Mouse (Mus musculus) embryonic facial prominence, embryonic 12.5 days (tissue): ENCODE data around the gene Lrrc30. TPM values are rescaled to one million over a fixed set of nuclear protein-coding genes. Genes with fewer than 3 reads are reported as not detected.
A peak's percentile ranks its signal among the peaks of the same experiment; 100 is the strongest.

Source experiments
- ATAC-seq: fragments of 200-750 bp; cut with Nextera tagmentation; 2 replicates; pipeline ENCODE4 v1.8.0; 2017; ENCODE audit not compliant: insufficient number of reproducible peaks, insufficient read depth, low FRiP score, low TSS enrichment
- H3K27ac ChIP-seq: fragments of 300-500 bp; sonication (generic); 2 replicates; pipeline ENCODE4 v1.5.1; 2016; ENCODE audit warnings: mild to moderate bottlenecking
- H3K27me3 ChIP-seq: fragments of 300-500 bp; sonication (generic); 2 replicates; pipeline ENCODE4 v1.6.1; 2016; ENCODE audit warnings: mild to moderate bottlenecking, moderate library complexity
- H3K36me3 ChIP-seq: fragments of 300-500 bp; sonication (generic); 2 replicates; pipeline ENCODE4 v1.6.1; 2016; ENCODE audit warnings: mild to moderate bottlenecking
- H3K4me1 ChIP-seq: fragments of 300-500 bp; sonication (generic); 2 replicates; pipeline ENCODE4 v1.6.1; 2016
- H3K4me2 ChIP-seq: fragments of 300-500 bp; sonication (generic); replicated peaks from 2 replicates; pipeline ENCODE4 v1.6.1; 2016; ENCODE audit warnings: mild to moderate bottlenecking, moderate library complexity
- H3K4me3 ChIP-seq: fragments of 300-500 bp; sonication (generic); 2 replicates; pipeline ENCODE4 v1.5.1; 2016; ENCODE audit warnings: mild to moderate bottlenecking
- H3K9ac ChIP-seq: fragments of 300-500 bp; sonication (generic); 2 replicates; pipeline ENCODE4 v1.6.1; 2016; ENCODE audit warnings: mild to moderate bottlenecking, moderate library complexity
- H3K9me3 ChIP-seq: fragments of 300-500 bp; sonication (generic); 2 replicates; pipeline ENCODE4 v1.6.1; 2016; ENCODE audit warnings: mild to moderate bottlenecking, moderate library complexity
- WGBS: fragments of 180-500 bp; shearing (Covaris S2); methylation state at CpG from one replicate; pipeline ENCODE4 v1.1.7; 2016; 5-methylcytosine and 5-hydroxymethylcytosine counted together
- polyA plus RNA-seq: library from polyadenylated mRNA; unstranded; fragments of >200 nt; fragmentation: Nextera tagmentation; extraction: Ambion mirVana; gene quantifications from 2 replicates; pipeline ENCODE4 v1.2.1, GENCODE M21; 2016

The Lrrc30 gene
- polyA plus RNA-seq, 1 experiment from 2014 or later: 0.15 TPM

DNA sequence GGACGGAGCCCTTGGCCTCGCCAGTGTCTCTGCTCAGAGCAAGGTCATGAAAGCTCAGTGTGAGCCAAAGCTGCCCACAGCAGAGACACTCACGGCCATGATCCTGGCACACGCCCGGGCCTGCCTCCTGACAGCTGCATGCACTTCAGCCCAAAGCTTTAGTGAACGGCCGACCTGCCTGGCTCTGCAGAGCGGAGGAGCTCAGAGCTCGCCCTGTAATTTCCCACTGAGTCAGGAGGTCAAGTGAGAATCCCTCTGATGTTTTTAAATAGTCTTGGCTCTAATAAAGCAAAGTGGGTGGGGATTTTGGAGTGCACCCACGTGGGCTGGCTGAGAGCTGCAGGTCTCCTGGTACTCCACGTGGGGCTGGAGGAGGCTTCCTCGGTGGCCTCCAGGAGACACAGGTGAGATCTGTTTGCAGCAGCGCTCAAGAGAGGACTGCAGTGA lies 3.3 kb downstream of the Lrrc30 start:
- H3K4me2 ChIP-seq: no peak overlapping the region
- H3K27ac ChIP-seq: no peak overlapping the region
- 32% methylated on average over 13 of the region's 13 CpGs for WGBS

GRCm38 (mm10) chr17:67628475-67628874 lies 4.0 kb downstream of the Lrrc30 start:
- Histone ChIP-seq H3K4me2 (no peak overlapping the region), H3K4me3 (no peak overlapping the region), H3K27me3 (0 out of 2 replicates have a peak, but pooled peaks cover 5% of the 10 kb centered on the region), H3K27ac (no peak overlapping the region), H3K9ac (no peak overlapping the region), H3K36me3 (no peaks in the 10 kb centered on the region), H3K4me1 (peaks cover 12% of the 10 kb centered on the region), H3K9me3 (no peaks in the 10 kb centered on the region)
- ATAC-seq: no peak
- 86% methylated on average over 15 of the region's 15 CpGs for WGBS

More for the DNA sequence above, 3.3 kb downstream of the Lrrc30 start:
- H3K4me3 ChIP-seq: no peak overlapping the region
- ATAC-seq: peak; percentile 52; the same call in 1 of the 2 replicates
- peaks cover 8% of the 10 kb centered on the region for H3K4me1 ChIP-seq
- H3K9ac ChIP-seq: no peak overlapping the region
- H3K9me3 ChIP-seq: no peaks in the 10 kb centered on the region
- H3K27me3 ChIP-seq: 0 out of 2 replicates have a peak, but pooled peaks cover 5% of the 10 kb centered on the region
- H3K36me3 ChIP-seq: no peaks in the 10 kb centered on the region

- Histone ChIP-seq H3K4me3 (no peak overlapping the region), H3K4me2 (no peak overlapping the region), H3K4me1 (peaks cover 14% of the 10 kb centered on the region), H3K27me3 (no peaks in the 10 kb centered on the region), H3K9ac (no peak overlapping the region), H3K27ac (no peak overlapping the region), H3K9me3 (no peaks in the 10 kb centered on the region), H3K36me3 (no peaks in the 10 kb centered on the region)
- ATAC-seq: no peak
- 86% methylated on average over 5 of the region's 5 CpGs for whole genome bisulfite sequencing
Observed at GRCm38 (mm10) chr17:67625431-67625830, 7.1 kb downstream of the Lrrc30 start.

GRCm38 (mm10) chr17:67619001-67619400 lies 13.5 kb downstream of the Lrrc30 start:
- no peaks in the 10 kb centered on the region for H3K36me3 ChIP-seq
- peaks cover 6% of the 10 kb centered on the region; the same call in 1 of the 2 replicates for H3K4me1 ChIP-seq
- H3K4me3 ChIP-seq: no peak overlapping the region
- H3K4me2 ChIP-seq: no peak overlapping the region
- WGBS: 70% methylated on average over 7 of the region's 7 CpGs
- H3K27me3 ChIP-seq: no peaks in the 10 kb centered on the region; the same call in 1 of the 2 replicates
- H3K9ac ChIP-seq: no peak overlapping the region
- no peak for ATAC-seq
- no peak overlapping the region for H3K27ac ChIP-seq
- H3K9me3 ChIP-seq: no peaks in the 10 kb centered on the region

- 72% methylated on average over 4 of the region's 5 CpGs for WGBS
- Histone ChIP-seq H3K27ac (no peak overlapping the region), H3K27me3 (no peaks in the 10 kb centered on the region), H3K4me2 (no peak overlapping the region), H3K4me3 (no peak overlapping the region), H3K9me3 (no peaks in the 10 kb centered on the region), H3K36me3 (no peaks in the 10 kb centered on the region), H3K4me1 (no peaks in the 10 kb centered on the region), H3K9ac (no peak overlapping the region)
- ATAC-seq: no peak
Observed at GRCm38 (mm10) chr17:67614381-67614780, 18.1 kb downstream of the Lrrc30 start.

- no peaks in the 10 kb centered on the region for H3K36me3 ChIP-seq
- ATAC-seq: no peak
Observed at GRCm38 (mm10) chr17:67612576-67612975, 19.9 kb downstream of the Lrrc30 start.

DNA sequence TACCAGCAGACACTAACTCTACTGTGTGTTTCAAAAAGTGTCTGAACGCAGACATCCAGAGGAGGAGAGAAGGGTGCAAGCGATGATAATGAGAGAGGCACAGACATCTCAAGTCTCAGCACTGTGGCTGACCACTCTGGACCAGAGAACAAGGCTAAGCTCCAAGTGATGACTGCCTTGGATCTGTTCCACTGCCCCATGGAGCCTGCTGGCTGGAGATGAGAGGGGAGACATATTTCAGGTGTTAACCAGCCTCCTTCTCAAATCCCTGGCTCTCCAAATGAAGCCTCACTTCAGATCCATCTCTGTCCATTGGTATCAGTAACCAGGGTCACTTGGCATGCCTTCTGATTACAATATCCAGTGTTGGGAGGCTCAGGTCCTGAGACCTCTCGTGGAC lies 20.4 kb downstream of the Lrrc30 start:
- no peak overlapping the region for H3K9ac ChIP-seq
- 78% methylated on average over 3 of the region's 3 CpGs for WGBS
- H3K9me3 ChIP-seq: no peaks in the 10 kb centered on the region
- H3K4me3 ChIP-seq: no peak overlapping the region
- H3K36me3 ChIP-seq: no peaks in the 10 kb centered on the region
- H3K27ac ChIP-seq: no peak overlapping the region
- no peaks in the 10 kb centered on the region for H3K27me3 ChIP-seq
- H3K4me2 ChIP-seq: no peak overlapping the region
- no peaks in the 10 kb centered on the region for H3K4me1 ChIP-seq
- no peak for ATAC-seq

More at GRCm38 (mm10) chr17:67612576-67612975, 19.9 kb downstream of the Lrrc30 start:
- H3K4me1 ChIP-seq: no peaks in the 10 kb centered on the region
- H3K4me3 ChIP-seq: no peak overlapping the region
- no peaks in the 10 kb centered on the region for H3K27me3 ChIP-seq
- no peak overlapping the region for H3K27ac ChIP-seq
- H3K9ac ChIP-seq: no peak overlapping the region
- no peaks in the 10 kb centered on the region for H3K9me3 ChIP-seq
- no peak overlapping the region for H3K4me2 ChIP-seq
- WGBS: 78% methylated on average over 1 of the region's 1 CpGs

GRCm38 (mm10) chr17:67604446-67604845 lies 28.1 kb downstream of the Lrrc30 start:
- Histone ChIP-seq H3K9me3 (no peaks in the 10 kb centered on the region), H3K27ac (no peak overlapping the region)
- WGBS: 53% methylated on average over 4 of the region's 4 CpGs

DNA sequence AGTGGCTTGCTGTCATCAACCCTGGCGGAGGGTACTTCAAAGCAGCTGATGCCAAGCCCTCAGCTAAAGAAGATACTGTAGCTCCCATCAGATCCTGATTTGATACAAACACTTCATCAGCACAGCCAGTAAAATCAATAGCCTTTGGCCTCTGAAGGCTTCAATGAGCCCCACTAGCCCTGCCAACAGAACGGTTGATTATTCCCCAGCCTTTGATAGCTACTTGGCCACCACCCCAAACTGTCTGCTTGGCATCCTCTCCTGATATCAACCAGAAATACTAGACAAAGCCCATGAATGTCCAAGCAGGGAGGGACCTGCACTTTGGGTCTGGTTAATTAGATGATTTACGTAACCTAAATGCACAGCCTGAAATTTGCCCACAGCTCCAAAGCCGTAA lies 30.0 kb downstream of the Lrrc30 start:
- Histone ChIP-seq H3K27me3 (0 out of 2 replicates have a peak, but pooled peaks cover 3% of the 10 kb centered on the region), H3K4me1 (peaks cover 7% of the 10 kb centered on the region; the same call in 1 of the 2 replicates), H3K9me3 (no peaks in the 10 kb centered on the region), H3K4me2 (no peak overlapping the region), H3K27ac (no peak overlapping the region), H3K9ac (no peak overlapping the region), H3K4me3 (no peak overlapping the region), H3K36me3 (no peaks in the 10 kb centered on the region)
- no peak for ATAC-seq
- WGBS: 78% methylated on average over 4 of the region's 4 CpGs

More at GRCm38 (mm10) chr17:67604446-67604845, 28.1 kb downstream of the Lrrc30 start:
- H3K4me3 ChIP-seq: no peak overlapping the region
- no peaks in the 10 kb centered on the region for H3K4me1 ChIP-seq
- no peaks in the 10 kb centered on the region for H3K36me3 ChIP-seq
- no peak overlapping the region for H3K9ac ChIP-seq
- no peak for ATAC-seq
- no peak overlapping the region for H3K4me2 ChIP-seq
- H3K27me3 ChIP-seq: 0 out of 2 replicates have a peak, but pooled peaks cover 3% of the 10 kb centered on the region

- H3K36me3 ChIP-seq: no peaks in the 10 kb centered on the region
- no peaks in the 10 kb centered on the region for H3K27me3 ChIP-seq
- H3K4me3 ChIP-seq: no peak overlapping the region
- no peaks in the 10 kb centered on the region for H3K9me3 ChIP-seq
- H3K9ac ChIP-seq: no peak overlapping the region
- 26% methylated on average over 6 of the region's 6 CpGs for WGBS
- no peak overlapping the region for H3K4me2 ChIP-seq
- no peak overlapping the region for H3K27ac ChIP-seq
- no peaks in the 10 kb centered on the region for H3K4me1 ChIP-seq
- ATAC-seq: no peak
Observed at GRCm38 (mm10) chr17:67584937-67585579, 47.5 kb downstream of the Lrrc30 start.

DNA sequence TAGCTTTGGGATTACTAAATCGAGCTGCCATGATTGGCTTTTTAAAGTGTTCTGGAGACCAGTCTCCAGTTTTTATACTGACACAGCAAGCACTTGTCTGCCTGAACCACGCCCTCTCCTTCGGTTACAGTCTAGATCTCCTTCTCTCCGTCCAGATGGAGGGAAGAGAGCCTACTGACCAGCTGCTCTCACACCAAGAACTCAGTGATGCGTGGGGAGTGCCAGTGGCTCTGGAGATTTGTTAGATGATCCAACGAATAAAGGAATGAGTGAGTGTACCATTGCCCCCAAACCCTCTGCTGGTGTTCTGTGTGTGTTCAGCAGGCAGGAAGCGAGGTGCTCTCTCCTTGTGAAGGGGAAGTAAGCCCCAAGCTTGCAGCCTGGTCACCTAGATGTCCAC lies 48.0 kb downstream of the Lrrc30 start:
- Histone ChIP-seq H3K4me2 (no peak overlapping the region), H3K4me3 (no peak overlapping the region), H3K9ac (no peak overlapping the region), H3K27me3 (no peaks in the 10 kb centered on the region), H3K27ac (no peak overlapping the region), H3K9me3 (no peaks in the 10 kb centered on the region), H3K36me3 (no peaks in the 10 kb centered on the region), H3K4me1 (no peaks in the 10 kb centered on the region)
- WGBS: 64% methylated on average over 7 of the region's 7 CpGs
- no peak for ATAC-seq

- Histone ChIP-seq H3K4me2 (no peak overlapping the region), H3K27me3 (no peaks in the 10 kb centered on the region), H3K9me3 (no peaks in the 10 kb centered on the region), H3K4me3 (no peak overlapping the region), H3K4me1 (no peaks in the 10 kb centered on the region), H3K27ac (no peak overlapping the region), H3K9ac (no peak overlapping the region), H3K36me3 (no peaks in the 10 kb centered on the region)
- WGBS: 64% methylated on average over 7 of the region's 7 CpGs
- ATAC-seq: no peak
Observed at GRCm38 (mm10) chr17:67583422-67583821, 49.1 kb downstream of the Lrrc30 start.
